Mouse (Mus musculus) bone marrow, adult 2 months (tissue): Measurements from ENCODE around the gene Adgrv1.

Experiments used
- CTCF ChIP-seq: fragments of 200-500 bp; IDR thresholded peaks from 2 replicates; pipeline ENCODE4 v1.5.1; 2011; ENCODE audit warnings: low read length, control low read depth; ENCODE audit not compliant: control insufficient read depth, insufficient read depth
- POLR2A ChIP-seq: fragments of 200-500 bp; IDR thresholded peaks from 2 replicates; pipeline ENCODE4 v1.6.1; 2011; ENCODE audit warnings: low read depth, mild to moderate bottlenecking, control low read depth, low read length, borderline replicate concordance; ENCODE audit not compliant: control insufficient read depth

GRCm38 (mm10) chr13:81278669-81279350, 354.1 kb downstream of the Adgrv1 start:
- no peak for TF ChIP-seq CTCF
- no peak for TF ChIP-seq POLR2A
